Mouse (Mus musculus) left cerebral cortex, adult 8-10 months (tissue): ENCODE data around the gene Krt80. TPM values are rescaled to one million over a fixed set of nuclear protein-coding genes. Genes with fewer than 3 reads are reported as not detected.

Source experiments
- DNase-seq, 2 experiments: peaks; one replicate each; pipeline ENCODE4 v3.0.0; 2022; ENCODE audit warnings: low spot score in 2 of 2
- total RNA-seq, 4 experiments: library from RNA; stranded (reverse); gene quantifications; 2 replicates each; pipeline ENCODE4 v1.2.4; 2022

Krt80 gene
- total RNA-seq, 4 experiments from 2014 or later, result 3.4 to 5.1 (median 4.2) TPM

DNA sequence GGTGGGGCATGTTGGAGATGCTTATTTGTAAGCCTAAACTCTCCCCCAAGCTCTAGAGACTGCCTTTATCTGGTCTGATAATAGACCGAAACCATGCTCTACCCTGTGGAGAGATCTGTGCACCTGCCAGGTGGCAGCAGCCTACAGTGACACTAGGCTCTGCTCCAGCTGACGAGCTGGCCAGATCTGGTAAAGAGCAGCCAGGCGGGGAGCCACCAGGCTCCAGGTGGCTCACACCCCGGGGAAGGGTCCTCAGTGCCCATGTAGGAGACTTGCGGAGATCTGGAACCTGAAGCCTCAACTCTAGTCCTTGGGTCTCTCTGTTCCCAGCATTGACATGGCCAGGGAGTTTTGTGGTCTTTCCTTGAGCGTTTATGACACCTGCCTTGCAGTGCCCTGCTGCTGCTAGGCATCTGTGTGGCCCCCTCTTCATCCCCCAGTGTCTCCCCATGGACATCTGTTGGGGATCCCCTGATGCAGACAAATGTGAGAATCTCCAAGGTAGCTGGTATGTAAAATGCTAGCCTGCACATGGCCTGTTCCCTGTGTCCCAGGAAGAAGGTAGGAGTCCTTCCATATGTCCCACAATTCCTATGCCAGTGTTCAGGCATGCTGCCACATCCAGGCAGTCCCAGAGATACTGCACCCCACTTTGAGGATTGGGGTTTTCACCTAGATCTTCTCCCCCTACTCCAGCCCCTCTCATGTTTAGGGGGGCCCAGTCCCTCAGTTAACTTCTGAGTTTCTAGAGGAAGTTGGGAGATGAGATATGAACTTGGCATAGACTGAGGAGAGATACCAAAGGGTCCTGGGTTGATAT is 6.2 kb upstream of the Krt80 start:
- no peak for DNase-seq

DNA sequence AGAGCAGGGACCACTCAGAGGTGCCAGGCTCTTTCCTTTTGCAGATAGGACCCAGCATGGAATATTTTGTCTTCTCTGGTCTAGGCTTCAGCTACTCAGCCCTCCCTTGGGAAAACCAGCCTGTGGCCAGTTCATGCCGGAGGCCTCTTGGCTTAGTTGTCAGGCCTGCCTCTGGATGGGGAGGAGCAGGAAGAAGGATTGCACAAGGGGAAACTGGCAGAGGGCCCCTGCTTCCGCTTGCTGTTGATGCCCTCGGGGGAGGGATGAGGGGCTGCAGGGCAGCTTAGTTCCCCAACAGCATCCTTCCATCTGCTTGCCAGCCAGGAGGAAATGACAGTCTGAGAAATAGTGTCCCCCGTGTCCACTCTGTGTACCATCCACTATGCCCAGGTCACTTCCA is 4.9 kb upstream of the Krt80 start:
- DNase-seq, result no peak

DNA sequence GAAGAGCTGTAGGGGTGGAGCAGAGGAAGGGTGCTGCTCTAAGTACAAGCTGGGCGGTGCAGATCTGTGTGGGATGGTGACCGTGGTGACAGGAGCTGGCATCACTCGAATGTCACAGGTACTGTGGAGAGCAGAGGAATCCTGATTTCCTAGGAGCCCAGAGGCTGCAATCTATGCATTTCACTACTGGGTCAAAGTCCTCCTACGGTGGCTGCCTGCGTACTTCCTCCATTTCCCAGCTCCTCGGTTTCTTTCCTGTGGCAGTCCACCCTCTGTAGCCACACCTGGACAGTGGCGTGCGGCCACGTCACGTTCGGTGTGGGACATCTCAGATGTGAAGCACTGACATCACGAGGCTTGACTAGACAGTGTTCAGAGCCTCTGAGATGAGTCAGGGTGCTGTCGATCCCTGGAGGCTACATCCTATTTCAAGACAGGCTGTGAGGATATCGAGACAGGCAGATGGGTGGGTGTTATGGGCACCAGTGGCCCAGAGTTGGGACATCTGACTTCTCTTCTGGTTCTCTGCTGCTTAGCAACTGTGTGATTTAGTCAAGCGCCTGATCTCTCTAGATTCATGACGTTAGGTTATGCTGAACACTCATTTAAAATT is 3.4 kb upstream of the Krt80 start:
- DNase-seq, result peak; percentile 34 to 35

DNA sequence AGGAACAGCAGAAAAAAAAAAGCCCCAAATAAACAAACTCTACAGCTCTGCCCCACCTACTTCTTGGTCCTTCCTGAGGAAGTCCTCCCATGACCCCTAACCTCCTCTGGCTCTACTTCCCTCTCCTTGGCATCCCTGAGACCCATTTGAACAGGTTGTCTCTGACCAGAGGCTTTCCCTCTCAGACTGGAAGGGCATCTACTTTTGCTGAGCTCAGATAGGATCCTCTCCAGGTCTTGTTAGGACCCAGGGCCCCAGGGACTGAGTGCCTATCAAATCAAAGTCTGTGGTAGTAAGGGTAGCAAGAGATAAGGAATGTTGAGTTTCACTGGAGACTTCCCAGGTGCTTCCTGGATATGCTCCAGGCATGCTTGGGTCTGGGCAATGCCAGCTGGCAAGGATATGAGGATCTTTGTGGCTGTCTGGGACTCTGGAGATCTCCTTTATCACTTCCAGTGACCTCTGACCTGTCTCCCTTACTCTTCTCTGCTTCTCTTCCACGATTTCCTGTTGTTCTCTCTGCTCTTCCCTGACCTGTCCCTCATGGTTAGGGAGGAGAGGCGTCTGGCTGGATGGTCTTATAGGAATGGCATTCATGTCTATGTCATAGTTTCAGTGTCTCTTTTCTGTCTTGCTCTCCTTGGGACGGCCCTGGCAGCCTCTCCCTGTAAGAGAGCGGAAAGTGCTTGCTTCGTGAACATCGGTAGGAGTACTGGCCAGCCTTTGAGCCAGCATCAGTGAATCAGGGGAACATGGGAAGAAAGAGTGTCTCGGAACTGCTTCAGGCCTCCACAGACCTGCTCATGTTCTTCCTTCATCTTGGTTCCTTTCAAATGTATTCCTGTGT is 2.4 kb upstream of the Krt80 start:
- DNase-seq, result no peak

DNA sequence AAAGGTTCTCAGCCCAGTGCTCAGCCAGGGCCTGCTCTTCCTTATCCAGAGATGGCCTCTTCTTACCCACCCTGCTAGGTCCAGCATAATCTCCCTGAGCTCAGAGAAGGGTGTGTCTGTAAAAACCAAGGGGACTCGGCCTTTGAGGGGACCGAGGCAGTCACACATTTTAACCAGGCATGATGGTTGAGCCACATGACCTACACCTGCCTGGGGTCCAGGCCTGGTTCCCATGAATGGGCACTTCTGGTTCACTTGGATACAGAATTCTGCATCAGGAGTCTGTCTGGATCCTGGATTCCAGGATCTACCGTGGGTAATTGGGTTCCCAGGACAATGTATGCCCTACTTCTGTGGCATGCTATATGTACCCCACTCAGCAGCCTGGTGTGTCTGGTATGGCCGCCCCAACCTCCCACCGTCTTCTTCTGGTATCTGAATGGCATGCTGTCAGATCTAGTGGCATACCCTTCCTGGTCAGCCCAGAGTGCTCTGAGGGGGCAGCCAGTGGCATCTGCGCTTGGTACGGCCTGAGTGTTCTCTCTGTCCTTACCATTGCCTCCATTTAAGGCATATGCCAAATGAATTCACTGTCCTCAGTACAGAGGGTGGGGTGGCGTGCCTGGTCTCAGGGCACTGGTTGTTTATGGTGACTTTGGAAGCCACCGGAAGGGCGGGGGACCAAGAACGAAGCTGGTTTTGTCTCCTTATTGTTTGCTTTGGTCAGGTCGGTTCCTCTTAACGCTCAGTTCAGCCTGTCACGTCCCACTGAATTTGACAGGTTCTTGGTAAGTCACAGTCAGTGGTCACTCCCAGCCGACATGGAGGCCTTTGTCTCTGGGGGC is 1.4 kb upstream of the Krt80 start:
- DNase-seq, result no peak

DNA sequence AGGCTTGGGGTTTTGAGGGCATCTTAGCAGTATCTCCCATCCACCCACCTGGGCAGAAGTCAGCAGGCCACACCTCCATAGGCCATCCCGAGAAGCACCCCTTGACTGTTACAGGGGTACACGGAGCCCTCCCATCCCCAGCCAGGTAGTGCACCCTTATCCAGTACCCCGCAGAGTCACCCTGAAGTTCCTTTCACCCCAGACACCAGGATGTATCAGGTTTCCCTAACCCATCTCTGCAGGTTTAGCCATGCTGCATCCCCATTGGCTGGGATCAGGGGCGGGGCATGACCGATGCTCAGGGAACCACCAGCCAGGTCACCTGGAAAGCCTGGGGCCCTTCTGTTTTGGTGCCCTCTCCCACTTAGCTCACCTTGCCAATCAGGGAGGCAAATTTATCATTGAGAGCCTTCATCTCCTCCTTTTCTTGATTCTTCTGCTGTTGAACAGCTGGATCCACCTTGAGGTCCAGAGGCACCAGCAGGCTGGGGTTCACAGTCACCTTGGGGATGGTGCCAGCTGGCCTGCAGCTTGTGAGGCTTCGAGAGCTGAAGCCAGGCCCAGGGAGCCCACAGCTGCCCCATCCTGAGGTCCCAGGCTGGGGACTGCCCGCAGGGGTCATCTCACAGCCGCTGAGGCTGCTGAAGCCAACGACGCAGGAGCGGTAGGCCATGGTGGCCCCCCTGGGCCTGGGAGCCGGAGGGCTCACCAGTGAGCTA is 421 bp downstream of the Krt80 start:
- DNase-seq, result no peak

DNA sequence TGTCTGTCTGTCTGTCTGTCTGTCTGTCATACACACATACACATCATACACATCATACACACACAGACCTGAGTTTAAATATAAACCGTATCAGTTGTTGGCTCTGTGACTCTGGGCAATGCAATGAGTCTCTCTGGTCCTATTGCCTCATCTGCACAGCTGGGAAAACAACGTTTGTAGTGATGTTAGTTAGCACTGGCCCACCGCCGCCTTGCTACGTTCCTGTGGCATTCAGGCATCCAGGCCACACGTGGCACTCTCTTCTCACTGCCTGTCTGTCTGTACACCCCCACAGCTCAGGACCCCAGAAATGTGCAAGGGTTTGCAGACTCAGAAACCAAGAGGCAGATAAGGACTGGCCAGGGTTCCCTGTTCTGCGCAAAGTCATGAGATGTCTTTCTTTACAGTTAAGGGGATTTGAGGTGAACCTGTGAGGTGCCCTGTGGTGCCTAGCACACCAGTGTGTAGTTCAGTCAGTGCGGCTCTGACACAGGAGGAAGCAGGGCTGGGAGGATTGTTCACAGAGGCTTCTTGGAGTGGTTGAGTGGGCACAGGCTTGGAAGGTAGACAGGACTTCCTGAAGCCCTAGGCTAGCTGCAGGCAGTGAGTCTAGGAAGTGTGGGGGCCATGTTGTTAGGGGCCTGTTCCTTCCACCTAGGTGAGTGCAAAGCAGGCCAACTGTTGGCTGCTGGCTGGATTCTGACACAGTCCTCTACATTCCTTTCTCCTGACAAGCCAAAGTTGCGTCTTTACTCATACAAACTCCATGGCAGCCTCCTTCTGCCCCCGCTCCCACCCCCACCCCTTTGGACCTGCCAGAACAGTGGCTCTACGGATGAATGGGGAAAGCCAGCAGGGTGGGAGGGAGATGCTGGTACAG is 1.2 kb downstream of the Krt80 start:
- no peak for DNase-seq

DNA sequence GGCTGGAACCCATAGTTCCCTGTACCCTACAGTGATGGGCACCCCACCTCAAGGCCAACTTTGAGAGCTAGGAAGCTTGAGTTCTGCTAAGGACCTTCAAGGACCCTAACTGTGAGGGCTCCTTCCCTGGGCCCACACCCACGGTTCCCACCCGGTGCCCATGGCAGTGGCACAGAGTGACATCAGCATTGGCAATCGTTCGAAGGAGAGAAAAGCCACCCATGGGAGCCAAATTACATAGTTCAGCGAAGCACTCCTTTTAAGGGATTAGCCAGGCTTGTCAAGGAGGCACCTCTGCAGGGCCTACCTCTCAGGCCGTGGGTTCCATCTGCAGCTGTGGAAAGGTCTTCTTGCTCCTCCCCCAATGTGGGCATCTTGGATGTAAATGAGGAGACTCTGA is 1.9 kb downstream of the Krt80 start:
- DNase-seq, result no peak

DNA sequence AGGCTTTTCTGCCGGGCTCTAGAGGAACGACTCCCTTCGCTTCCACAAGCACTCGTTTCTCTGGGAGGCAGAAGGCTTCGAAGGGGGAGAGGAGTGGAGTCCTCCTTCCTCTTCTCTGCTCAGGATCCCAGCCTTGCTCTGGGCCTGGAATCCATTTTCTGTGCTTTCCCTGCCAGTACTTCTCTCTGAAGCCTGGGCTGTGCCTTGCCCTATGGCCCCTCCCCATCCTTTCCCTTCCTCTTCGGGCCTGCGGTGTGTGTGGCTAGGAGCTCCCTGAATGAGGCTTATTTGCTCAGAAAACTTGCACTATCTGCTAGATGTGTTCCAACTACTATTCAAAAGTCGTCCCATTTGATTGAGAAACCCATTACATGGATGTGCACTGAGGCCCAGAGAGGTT is 2.5 kb downstream of the Krt80 start:
- no peak for DNase-seq

DNA sequence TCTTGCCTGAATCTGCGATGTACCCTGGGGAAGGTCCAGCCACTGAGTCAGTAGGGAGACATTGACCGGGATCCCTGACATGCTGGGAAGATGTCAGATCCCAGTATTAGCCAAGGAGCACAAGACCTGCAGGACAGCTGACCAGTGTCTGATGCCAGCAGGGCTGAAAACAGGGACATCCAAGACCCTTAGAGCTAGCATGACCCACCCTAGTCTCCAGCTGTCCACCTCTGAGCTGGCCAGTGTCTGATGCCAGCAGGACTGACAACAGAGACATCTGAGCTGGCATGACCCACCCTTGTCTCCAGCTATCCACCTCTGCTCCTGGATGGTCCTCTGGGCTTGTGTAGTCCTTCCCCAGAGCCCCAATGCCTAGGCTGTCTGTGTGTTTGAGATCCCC is 3.0 kb downstream of the Krt80 start:
- DNase-seq, result no peak

DNA sequence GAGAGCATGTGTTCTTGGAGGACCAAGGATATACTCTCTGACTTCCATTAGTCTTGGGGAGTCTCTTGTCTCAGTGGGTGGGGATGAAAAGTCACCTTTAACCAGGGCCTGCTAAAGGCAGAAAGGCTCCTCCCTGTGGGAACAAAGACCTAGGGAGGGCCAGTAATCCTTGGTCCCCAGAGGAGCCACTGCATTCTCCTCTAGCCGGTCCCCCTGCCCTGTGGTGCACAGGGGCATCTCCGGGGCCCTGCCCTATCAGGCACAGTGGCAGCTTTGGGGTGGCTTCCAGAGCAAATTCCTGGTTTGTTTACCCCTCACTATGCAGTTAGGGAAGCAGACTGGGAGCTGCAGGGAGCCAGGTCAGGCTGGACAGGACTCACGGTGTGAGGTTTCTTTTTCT is 3.5 kb downstream of the Krt80 start:
- DNase-seq, result no peak

DNA sequence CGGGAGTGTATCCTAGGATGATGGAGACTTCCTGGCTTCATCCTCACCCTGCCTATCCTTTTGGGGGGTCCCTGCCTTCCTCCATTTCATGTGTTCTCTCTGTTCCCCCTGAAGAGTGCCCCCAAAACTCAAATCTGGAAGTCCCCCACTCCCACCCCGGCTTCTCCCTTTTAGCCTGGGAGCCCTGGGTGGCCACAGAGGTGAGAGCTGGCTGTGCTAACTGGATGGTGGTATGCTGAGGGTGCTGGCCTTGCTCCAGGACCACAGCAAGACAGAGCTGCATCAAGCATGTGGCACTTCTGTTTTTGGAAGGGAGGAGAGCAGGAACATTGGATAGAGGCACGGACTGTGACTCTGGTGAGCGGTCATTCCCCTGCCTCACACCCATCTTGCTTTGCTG is 4.2 kb downstream of the Krt80 start:
- no peak for DNase-seq

DNA sequence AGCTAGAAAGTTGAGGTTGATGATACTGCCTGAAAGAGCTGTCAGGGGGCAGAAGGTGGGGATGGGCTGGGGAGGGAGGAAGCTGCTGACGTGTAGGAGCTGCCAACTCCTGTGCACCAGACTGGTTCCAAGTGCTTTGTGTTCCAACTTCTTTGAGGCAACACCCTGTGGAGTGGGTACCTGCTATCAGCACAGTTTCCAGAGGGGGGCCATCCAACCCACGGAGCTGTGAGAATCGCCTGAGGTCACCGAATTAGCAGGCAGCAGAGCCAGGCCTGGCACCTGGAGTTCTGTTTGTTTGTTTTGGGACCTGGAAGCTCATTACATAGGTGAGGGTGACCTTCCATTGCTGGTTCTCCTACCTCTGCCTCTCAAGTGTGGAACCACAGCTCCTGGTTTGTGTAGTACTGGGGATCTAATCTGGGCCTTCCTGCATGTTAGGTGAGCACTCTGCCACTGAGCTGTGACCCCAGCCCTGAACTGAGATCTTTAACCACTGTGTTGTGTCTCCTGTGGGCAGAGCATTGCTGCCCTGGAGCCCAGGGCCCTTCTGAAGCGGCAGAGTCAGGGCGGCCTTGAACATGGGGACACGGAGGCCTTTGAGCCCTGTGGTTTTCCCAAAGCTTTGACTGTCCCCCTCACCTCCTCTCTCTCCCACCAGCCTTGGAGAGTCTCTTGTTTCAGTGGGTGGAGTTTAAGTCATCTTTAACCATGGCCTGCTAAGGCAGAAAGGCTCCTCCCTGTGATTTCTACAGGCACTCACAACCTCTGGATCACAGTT is 4.9 kb downstream of the Krt80 start:
- no peak for DNase-seq

DNA sequence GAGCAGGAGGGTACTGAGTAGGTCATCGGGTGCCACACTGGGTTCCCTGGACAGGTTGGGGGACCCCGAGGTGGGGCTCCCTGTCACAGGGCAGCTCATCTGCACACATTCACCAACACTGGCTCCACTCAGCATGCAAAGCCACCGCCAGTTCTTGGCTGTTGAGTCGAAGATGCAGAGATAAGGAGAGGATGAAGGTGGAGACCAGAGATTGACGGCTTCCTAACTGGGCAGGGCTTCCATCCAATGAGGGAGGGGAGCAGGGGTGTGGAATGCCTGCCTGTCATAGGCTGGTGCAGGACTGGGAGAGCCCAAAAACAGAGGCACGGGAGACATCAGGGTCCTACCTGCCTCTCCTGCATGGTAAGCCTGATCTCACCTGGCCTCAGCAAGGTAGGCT is 5.5 kb downstream of the Krt80 start:
- DNase-seq, result no peak

DNA sequence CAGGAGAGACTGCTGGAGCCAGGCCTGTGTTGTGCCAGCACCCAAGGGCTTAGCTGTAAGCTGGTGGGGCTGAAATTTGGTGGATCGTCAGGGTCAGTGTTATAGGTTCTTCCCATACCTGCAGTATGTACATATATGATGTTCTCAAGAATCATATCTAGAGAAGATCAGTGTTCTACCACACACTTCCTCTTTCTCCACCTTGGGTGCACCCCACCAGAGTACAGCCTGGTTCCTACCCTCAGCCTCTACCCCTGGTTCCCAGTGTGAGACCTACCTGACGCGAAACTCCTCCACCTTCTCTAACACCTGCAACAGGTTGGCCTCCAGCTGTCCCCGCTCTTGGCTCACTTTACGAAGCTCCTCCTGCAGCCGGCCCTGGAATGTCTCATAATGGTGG is 6.0 kb downstream of the Krt80 start:
- no peak for DNase-seq

DNA sequence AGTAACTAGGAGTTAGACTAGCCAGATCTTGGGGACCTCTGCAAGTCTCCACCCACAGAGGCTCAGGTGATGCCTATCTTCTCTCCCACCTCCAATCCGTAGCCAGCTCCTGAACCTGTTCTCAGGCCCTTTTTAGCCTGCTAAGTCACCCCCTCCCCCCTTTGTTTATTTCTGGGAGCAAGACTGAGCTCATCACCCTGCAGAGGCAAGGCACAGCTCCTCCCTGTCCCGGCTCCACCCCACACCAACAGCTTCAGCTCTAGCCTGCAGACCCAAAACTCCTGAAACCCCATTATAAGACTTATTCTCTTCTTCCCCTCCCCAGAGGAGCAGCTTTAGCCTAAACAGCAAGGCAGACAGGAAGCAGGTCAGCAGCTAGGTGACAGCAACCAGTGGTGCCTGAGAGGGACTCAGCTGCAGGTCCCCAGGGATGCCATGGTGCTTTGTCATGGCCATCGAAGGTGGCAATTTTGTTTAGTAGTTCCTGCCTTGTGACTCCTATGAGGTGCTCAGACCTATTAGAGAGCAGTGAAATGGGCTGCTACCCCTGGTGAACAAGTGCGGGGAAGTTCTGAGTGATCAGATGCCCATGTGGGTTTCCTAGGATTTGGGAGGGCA is 7.5 kb downstream of the Krt80 start:
- DNase-seq, result no peak

DNA sequence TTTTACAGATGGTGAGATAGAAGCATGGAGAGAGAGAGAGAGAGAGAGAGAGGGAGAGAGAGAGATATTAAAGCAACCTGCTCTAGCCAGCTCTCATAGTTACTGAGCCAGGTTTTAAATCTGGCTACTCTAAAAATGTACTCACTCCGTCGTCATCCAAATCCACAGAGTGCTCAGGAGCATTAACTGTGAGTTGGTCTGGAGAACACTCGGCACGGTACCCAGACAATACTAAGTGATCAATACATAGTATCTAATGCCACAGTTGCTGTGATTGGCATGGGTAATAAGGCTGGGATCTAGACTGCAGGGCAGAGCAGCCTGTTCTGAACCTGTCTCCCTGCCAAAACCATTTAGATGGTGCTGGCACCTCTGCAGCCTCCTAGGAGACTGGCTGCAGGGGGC is 14.6 kb downstream of the Krt80 start:
- DNase-seq, result no peak

DNA sequence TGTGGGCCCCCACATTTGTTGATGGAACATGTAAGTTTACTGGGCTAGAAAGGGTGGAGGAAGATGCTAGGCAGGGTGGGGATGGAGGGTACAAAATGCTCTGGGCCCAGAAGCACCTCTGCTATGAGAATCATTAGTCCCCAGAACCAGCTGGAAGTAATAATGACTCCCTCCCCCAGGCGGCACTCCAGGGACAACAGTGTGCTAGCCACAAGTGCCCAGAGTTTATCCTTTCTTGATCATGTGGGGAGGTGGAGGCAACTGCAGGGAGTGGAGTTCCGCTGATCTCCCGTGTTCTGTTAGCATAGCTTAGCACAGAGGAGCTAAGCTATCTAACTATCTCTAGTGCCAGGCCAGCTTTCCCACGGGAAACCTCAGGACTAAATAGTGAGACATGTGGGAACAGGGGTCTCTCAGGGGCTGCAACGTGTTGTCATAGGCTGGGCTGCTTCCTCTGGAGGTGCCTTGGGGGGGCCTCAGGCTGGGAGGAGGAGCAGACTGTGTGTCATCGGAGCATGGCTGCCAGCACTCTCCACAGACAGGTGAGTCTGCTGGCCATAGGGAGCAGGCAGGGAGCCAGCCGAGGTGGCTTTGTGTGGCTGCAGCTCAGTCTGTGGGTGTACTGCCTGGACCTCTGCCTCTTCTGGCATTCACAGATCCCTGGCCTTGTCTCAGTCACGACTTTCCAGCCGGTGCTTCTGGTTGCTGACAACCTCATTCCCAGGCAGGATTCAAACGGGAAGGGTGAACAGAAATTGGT is 17.1 kb downstream of the Krt80 start:
- DNase-seq, result no peak
